Mouse (Mus musculus): ENCODE results near the gene Ifitm2. TPM values are rescaled to one million over a fixed set of nuclear protein-coding genes. Genes with fewer than 3 reads are reported as not detected.

The Ifitm2 gene
- polyA plus RNA-seq, 1 experiment from 2014 or later = 1,251 TPM

DNA sequence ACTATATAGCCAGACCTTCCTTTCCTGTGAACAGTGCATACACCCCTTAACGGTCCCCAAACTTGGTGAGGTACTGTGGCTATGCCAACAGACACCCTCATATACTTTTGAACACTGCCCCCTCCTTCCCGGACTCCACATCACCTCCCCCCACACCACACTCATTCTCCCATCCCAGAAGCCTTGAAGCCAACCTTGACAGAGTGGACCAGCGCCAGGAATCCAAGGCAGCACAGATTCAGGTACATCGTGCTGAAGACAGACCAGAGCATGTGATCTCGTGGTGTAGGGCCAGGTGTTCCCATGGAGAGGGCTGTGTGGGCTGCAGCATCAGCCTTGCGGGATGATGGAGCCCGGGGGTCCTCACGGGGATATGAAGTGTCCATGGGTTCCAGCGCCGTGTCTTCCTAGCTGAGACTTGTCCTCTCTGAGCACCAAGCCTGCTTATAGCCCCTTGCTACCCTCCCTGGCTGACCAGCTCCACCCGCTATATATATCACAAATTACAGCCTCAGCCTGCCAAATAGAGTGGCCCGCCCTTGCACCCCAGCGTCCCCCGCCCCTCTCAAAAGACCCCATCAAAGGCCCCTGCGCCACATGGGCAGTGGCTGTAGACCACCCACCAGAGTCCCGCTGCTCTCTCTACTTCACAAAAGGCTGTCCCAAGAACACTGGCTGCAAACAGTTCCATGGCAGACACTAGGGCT is 5.8 kb downstream of the Ifitm2 start, which contains the start of gene Ifitm5:
Ifitm5 (minus strand) TSS at position 468 of the 707 bp plus-strand sequence.
- peak within 1 kb of the TSS; percentile 26; the same call in 1 of the 2 replicates for H3K4me2 ChIP-seq (replicated peaks)
- no peaks in the 10 kb centered on the region for H3K27me3 ChIP-seq (replicated peaks)
- peaks cover 43% of the 10 kb centered on the region for H3K4me1 ChIP-seq (replicated peaks)
- ATAC-seq = no peak
- 82% methylated on average over 16 of the region's 16 CpGs for WGBS
- H3K4me3 ChIP-seq (replicated peaks) = no peak within 1 kb of the TSS; the same call in 1 of the 2 replicates
- H3K9me3 ChIP-seq = no peaks in the 10 kb centered on the region
- H3K9ac ChIP-seq = no peak within 1 kb of the TSS
- peaks cover 37% of the 10 kb centered on the region for H3K36me3 ChIP-seq
- peak within 1 kb of the TSS; percentile 48 for H3K27ac ChIP-seq

GRCm38 (mm10) chr7:140949255-140949654 is 6.5 kb downstream of the Ifitm2 start:
- H3K27me3 ChIP-seq (replicated peaks) = no peaks in the 10 kb centered on the region
- peaks cover 38% of the 10 kb centered on the region for H3K36me3 ChIP-seq
- peaks cover 40% of the 10 kb centered on the region for H3K4me1 ChIP-seq (replicated peaks)
- H3K9ac ChIP-seq = no peak overlapping the region
- no peak for ATAC-seq
- no peak overlapping the region for H3K4me3 ChIP-seq (replicated peaks)
- no peak overlapping the region for H3K4me2 ChIP-seq (replicated peaks)
- WGBS = 88% methylated on average over 6 of the region's 6 CpGs
- no peak overlapping the region for H3K27ac ChIP-seq
- H3K9me3 ChIP-seq = no peaks in the 10 kb centered on the region

DNA sequence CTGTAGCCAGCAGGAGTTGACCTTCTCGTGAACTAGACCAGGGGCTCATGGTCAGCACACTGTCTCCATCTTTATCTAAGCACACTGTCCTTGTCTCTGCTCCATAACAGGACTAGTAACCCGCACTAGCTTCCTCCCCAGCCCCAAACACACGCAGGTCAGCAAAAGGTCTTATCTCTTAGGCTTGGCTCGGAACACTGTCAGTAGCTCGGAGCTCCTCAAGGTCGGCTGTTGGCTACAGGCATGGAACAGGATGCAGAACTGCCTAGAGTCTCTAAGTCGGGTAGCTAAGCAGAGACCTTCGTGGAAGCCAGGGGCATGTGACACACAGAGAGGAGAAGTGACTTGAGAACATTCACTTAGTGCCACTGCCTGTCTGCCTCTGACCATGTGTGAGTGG is 7.6 kb downstream of the Ifitm2 start:
- 76% methylated on average over 8 of the region's 8 CpGs for WGBS
- Histone ChIP-seq H3K4me2 (replicated peaks) (no peak overlapping the region), H3K27me3 (replicated peaks) (no peaks in the 10 kb centered on the region), H3K9me3 (no peaks in the 10 kb centered on the region), H3K4me1 (replicated peaks) (peaks cover 35% of the 10 kb centered on the region), H3K36me3 (peaks cover 38% of the 10 kb centered on the region), H3K4me3 (replicated peaks) (no peak overlapping the region), H3K9ac (no peak overlapping the region), H3K27ac (no peak overlapping the region)
- no peak for ATAC-seq

GRCm38 (mm10) chr7:140946980-140947379 is 8.8 kb downstream of the Ifitm2 start:
- peak overlapping the region; percentile 18; the same call in 1 of the 2 replicates for H3K27ac ChIP-seq
- H3K4me1 ChIP-seq (replicated peaks) = peaks cover 37% of the 10 kb centered on the region
- ATAC-seq = no peak
- no peak overlapping the region for H3K4me3 ChIP-seq (replicated peaks)
- no peaks in the 10 kb centered on the region for H3K9me3 ChIP-seq
- no peaks in the 10 kb centered on the region for H3K27me3 ChIP-seq (replicated peaks)
- no peak overlapping the region for H3K4me2 ChIP-seq (replicated peaks)
- 50% methylated on average over 7 of the region's 7 CpGs for WGBS
- H3K9ac ChIP-seq = no peak overlapping the region
- H3K36me3 ChIP-seq = peaks cover 35% of the 10 kb centered on the region

DNA sequence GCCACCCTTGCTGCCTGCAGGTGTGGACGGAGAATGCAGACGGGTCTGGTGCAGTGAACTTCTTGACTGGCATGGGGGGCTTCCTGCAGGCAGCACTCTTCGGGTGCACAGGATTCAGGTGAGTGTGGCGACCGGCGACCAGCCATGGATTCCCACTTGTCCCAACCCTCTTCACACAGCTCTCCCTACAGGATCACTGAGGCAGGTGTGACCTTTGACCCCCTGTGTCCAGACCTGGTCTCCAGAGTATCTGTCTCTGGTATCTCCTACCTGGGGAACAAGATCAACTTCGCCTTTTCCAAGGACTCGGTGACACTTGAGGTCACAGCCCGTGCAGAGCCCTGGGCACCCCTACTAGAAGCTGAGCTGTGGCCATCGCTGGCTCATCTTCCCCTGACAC is 9.5 kb downstream of the Ifitm2 start:
- no peaks in the 10 kb centered on the region for H3K9me3 ChIP-seq
- H3K4me2 ChIP-seq (replicated peaks) = no peak overlapping the region
- peaks cover 31% of the 10 kb centered on the region for H3K4me1 ChIP-seq (replicated peaks)
- ATAC-seq = no peak
- H3K4me3 ChIP-seq (replicated peaks) = no peak overlapping the region
- peaks cover 35% of the 10 kb centered on the region for H3K36me3 ChIP-seq
- no peak overlapping the region for H3K9ac ChIP-seq
- WGBS = 89% methylated on average over 10 of the region's 10 CpGs
- H3K27ac ChIP-seq = no peak overlapping the region
- no peaks in the 10 kb centered on the region for H3K27me3 ChIP-seq (replicated peaks)

DNA sequence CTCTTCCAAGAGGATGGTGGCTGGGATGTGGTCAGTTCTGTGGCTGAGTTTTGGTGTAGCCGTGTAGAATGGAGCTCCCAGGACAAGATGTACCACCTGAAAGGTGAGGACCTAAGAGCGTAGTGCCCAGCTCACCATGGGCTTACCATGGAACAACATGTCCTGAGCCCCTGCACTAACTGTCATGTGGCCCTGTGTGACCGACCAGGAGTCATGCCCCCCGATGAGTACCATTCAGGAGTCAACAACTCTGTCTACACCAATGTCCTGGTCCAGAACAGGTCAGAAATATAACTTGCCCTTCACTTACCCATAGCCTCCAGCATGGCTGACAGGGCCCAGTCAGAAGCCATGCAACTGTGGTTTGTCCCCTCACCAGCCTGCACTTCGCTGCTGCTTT is 10.5 kb downstream of the Ifitm2 start:
- Histone ChIP-seq H3K4me3 (replicated peaks) (no peak overlapping the region), H3K4me2 (replicated peaks) (no peak overlapping the region), H3K27me3 (replicated peaks) (no peaks in the 10 kb centered on the region), H3K36me3 (peaks cover 35% of the 10 kb centered on the region), H3K9ac (no peak overlapping the region), H3K27ac (no peak overlapping the region), H3K9me3 (no peaks in the 10 kb centered on the region), H3K4me1 (replicated peaks) (peaks cover 24% of the 10 kb centered on the region)
- WGBS = 96% methylated on average over 5 of the region's 5 CpGs
- no peak for ATAC-seq

GRCm38 (mm10) chr7:140944236-140944635 is 11.6 kb downstream of the Ifitm2 start:
- Histone ChIP-seq H3K27ac (no peak overlapping the region), H3K36me3 (peaks cover 35% of the 10 kb centered on the region), H3K4me2 (replicated peaks) (no peak overlapping the region), H3K27me3 (replicated peaks) (no peaks in the 10 kb centered on the region), H3K9me3 (no peaks in the 10 kb centered on the region), H3K9ac (no peak overlapping the region), H3K4me3 (replicated peaks) (no peak overlapping the region), H3K4me1 (replicated peaks) (peaks cover 28% of the 10 kb centered on the region)
- 90% methylated on average over 7 of the region's 7 CpGs for WGBS
- ATAC-seq = no peak

DNA sequence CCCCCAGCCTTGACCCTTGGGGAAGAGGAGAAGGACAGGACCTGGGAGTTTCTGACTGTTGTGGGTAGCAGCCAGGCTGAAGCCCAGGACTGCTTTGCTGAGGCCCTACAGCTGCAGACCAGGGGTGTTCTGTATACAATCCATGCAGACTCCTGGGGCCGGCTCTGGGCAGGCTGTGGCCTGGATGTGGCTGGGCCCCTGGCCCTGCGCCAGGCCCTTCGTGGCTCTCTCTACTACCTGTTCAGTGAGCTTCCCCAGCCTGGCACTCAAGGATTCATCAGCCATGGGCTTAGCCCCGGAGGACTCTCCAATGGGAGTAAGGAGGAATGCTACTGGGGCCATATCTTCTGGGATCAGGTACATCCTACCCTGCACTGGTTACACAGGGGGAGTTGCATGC is 12.4 kb downstream of the Ifitm2 start:
- Histone ChIP-seq H3K4me2 (replicated peaks) (peak overlapping the region; percentile 66; the same call in 1 of the 2 replicates), H3K27ac (peak overlapping the region; percentile 84; the same call in 1 of the 2 replicates), H3K36me3 (peaks cover 31% of the 10 kb centered on the region), H3K27me3 (replicated peaks) (no peaks in the 10 kb centered on the region), H3K9ac (0 out of 2 replicates have a peak overlapping the region, but pooled peaks have one; percentile 20), H3K4me3 (replicated peaks) (no peak overlapping the region), H3K9me3 (no peaks in the 10 kb centered on the region), H3K4me1 (replicated peaks) (peaks cover 32% of the 10 kb centered on the region)
- no peak for ATAC-seq
- WGBS = 61% methylated on average over 4 of the region's 4 CpGs

- Histone ChIP-seq H3K36me3 (peaks cover 25% of the 10 kb centered on the region), H3K27ac (peak overlapping the region; percentile 84), H3K4me1 (replicated peaks) (peaks cover 32% of the 10 kb centered on the region), H3K27me3 (replicated peaks) (no peaks in the 10 kb centered on the region), H3K9ac (0 out of 2 replicates have a peak overlapping the region, but pooled peaks have one; percentile 20), H3K9me3 (no peaks in the 10 kb centered on the region), H3K4me3 (replicated peaks) (no peak overlapping the region), H3K4me2 (replicated peaks) (peak overlapping the region; percentile 66)
- 91% methylated on average over 10 of the region's 10 CpGs for WGBS
- no peak for ATAC-seq
Observed at GRCm38 (mm10) chr7:140942811-140943210, 13.0 kb downstream of the Ifitm2 start.

DNA sequence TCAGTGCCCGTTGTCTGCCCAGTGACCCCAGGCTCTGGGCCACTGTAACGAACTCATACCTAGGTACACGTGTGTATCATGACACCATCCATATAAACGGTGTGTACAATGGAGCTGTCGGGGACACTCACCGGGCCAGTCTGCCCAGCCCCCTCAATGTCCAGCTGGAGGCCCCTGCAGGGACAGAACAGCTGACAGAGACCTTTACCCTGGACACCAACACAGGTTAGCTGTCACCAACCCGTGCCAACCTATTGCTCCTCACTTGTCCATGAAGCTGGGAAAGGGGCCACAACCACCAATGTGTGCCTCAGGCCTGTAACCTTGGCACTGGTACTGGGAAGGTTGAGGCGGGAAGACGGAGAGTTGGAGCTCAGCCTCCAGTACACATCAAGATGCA is 13.4 kb downstream of the Ifitm2 start:
- Histone ChIP-seq H3K9ac (peak overlapping the region; percentile 70), H3K27me3 (replicated peaks) (no peaks in the 10 kb centered on the region), H3K4me2 (replicated peaks) (peak overlapping the region; percentile 66), H3K4me3 (replicated peaks) (peak overlapping the region; percentile 54), H3K9me3 (no peaks in the 10 kb centered on the region), H3K36me3 (peaks cover 20% of the 10 kb centered on the region), H3K27ac (peak overlapping the region; percentile 84), H3K4me1 (replicated peaks) (peaks cover 32% of the 10 kb centered on the region)
- 42% methylated on average over 9 of the region's 9 CpGs for WGBS
- ATAC-seq = no peak

DNA sequence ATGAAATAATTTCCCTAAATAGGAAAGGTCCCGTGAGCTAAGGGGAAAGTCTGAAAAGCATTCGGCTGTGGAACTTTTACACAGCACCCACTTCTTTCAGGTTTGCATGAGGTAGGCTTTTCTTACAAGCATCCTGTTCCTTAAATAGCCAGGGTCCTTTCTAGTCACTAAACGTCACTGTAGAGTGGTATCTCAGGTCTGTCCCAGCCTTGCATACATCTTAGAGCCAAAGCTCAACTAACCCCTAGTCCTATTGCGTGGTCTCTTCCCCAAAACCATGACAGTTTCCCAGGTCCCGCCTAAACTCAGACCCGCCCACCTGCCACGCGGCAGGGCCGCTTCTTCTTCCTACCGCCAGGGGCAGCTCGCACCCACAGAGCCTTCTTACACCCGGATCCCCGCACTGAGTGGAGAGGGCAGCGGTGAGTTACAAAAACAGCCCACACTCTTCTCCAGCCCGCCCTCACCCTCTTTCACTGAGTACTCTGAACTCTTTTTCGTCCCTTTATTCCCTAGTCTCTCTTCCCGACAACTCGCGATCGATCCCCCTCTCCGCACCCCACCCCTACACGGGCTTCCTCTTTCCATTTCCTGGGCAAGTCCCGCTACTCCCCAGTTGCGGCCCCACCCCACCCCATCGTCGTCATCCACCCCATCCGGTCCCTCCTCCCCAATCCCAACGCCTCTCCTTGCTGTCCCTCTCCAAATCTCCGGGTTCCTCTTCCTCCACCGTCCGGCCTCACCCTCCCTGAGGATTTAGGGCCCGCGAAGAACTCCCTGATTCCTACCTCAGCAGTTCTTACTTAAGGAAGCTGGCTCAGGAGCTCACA is 14.3 kb downstream of the Ifitm2 start, which contains the start of gene Pgghg:
Pgghg (plus strand) TSS at position 170 of the 830 bp plus-strand sequence.
- Histone ChIP-seq H3K4me3 (replicated peaks) (peak within 1 kb of the TSS; percentile 54), H3K36me3 (peaks cover 15% of the 10 kb centered on the region), H3K9ac (peak within 1 kb of the TSS; percentile 70), H3K4me1 (replicated peaks) (peaks cover 32% of the 10 kb centered on the region), H3K27me3 (replicated peaks) (no peaks in the 10 kb centered on the region), H3K4me2 (replicated peaks) (peak within 1 kb of the TSS; percentile 66), H3K27ac (peak within 1 kb of the TSS; percentile 84), H3K9me3 (no peaks in the 10 kb centered on the region)
- peak; percentile 89 for ATAC-seq
- 2% methylated on average over 33 of the region's 33 CpGs for WGBS

- 15% methylated on average over 8 of the region's 8 CpGs for WGBS
- Histone ChIP-seq H3K9me3 (no peaks in the 10 kb centered on the region), H3K27ac (peak overlapping the region; percentile 42), H3K4me2 (replicated peaks) (peak overlapping the region; percentile 41), H3K9ac (0 out of 2 replicates have a peak overlapping the region, but pooled peaks have one; percentile 6), H3K27me3 (replicated peaks) (no peaks in the 10 kb centered on the region), H3K4me3 (replicated peaks) (no peak overlapping the region), H3K4me1 (replicated peaks) (peaks cover 32% of the 10 kb centered on the region), H3K36me3 (no peaks in the 10 kb centered on the region)
- ATAC-seq = peak; percentile 62
Observed at GRCm38 (mm10) chr7:140939669-140940171, 16.1 kb downstream of the Ifitm2 start.

All from intestine, embryonic 15.5 days (tissue).